Mouse (Mus musculus) liver (tissue): ENCODE results near the gene Slc7a4.
"Not testable (repeated sequence)": the region's sequence is repeated elsewhere in the genome, so short reads cannot be mapped to it uniquely, and the experiment has no call there.

Source experiments
- DNase-seq: peaks from one replicate; pipeline ENCODE4 v3.0.0-alpha.2; 2020; ENCODE audit warnings: mixed read lengths

The Slc7a4 gene

DNA sequence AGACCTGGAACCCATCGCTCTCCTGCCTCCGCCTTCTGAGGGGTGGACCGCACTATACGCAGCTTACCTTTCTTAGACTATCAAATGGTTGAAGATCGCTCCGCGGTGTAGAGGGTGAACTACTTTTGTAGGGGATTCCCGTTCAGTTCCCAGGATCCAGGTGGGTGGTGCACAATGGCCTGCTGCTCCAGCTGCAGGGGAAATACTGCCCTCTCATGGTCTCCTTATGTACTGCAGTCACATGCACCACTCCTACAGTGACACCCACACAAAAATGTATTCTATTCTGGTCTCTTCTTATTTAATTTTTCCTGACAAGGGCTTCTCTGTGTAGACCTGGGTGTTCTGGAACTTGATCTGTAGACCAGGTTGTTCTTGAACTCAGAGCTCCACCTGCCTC lies at the start of gene Slc7a4:
Gene Slc7a4 (minus strand): TSS at position 151 of the 400 bp plus-strand sequence.
- DNase-seq = peak; percentile 36

DNA sequence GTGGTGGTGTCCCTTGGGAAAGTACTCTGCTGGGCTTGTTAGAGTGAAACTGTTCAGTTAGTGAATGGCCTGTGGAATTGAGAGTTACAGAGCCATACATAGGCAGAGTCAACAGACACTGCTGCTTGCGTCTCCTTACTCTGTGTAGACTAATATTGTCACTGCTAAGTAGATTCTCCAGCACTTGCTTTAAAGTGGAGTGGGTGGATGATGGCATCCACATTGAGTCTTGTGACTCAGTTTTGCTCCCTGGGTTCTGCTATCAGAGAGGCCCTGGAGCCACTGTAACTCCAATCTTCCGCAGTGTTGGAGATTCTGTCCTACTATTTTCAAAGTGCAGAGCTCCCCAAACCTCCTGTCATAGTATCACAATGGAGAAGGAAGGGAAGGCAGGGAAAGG lies 49.6 kb upstream of the Slc7a4 start:
- no peak for DNase-seq

DNA sequence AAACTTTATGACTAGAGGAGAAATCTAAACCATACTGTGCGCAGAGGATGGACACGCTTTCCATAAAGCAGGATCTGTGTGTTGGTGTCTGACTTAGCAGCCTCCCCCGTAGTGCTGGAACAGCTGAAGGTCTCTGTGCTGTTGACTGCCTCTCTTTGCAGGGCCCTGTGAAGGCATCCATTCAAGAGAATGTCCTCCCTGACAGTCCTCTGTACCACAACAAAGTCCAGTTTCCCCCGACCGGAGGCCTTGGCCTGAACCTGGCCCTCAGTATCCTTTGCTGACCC lies 43.2 kb upstream of the Slc7a4 start:
- no peak for DNase-seq

- DNase-seq = no peak
Observed at GRCm38 (mm10) chr16:17625488-17626268, 42.7 kb upstream of the Slc7a4 start.

- no peak for DNase-seq
Observed at GRCm38 (mm10) chr16:17621936-17622335, 38.9 kb upstream of the Slc7a4 start.

DNA sequence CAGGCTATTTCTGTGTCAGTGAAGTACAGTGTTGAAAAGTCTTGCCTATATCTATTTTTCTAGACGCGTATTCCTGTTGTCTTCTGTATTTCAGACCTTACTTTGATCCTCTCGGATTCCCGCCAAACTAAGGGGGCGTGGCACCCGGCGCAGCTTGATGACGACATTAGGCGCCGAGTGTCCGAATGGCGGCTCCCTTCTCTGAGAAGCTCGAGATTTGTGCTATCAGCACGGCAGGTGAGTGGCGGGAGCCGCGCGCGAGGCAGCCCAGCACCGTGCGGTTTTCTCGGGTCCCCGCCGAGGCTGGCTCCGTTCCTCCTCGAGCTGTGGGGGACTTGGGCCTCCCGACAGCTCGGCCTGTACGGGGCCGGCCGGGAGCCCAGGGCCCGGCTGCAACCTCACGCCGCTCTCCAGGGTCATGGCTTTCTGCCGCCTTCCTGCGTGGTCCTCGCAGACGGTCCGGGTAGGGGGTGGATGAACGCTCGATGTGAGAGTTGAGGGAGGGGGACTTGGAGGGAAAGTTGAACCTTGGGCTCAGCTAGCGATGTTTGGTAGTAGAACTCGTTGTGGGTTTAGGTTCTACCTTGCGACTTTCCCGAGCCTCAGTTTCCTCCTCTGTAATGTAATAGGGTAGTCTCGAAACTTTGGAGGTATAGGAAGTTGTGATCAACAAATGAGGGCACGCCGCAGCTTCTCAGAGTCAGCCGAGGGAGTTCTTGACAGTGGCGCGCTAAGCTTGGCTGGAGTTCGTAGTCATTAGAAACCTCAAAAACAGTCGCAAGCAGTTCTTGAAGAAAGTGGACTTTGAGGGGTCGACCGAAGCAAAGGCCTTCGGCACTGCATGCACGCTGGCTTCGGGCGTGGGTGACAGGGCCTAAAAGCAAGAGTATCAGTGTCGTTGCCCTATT lies 36.4 kb upstream of the Slc7a4 start, which contains the start of gene Smpd4:
Gene Smpd4 (plus strand): TSS at position 157 of the 908 bp plus-strand sequence.
- peak; percentile 93 for DNase-seq

DNA sequence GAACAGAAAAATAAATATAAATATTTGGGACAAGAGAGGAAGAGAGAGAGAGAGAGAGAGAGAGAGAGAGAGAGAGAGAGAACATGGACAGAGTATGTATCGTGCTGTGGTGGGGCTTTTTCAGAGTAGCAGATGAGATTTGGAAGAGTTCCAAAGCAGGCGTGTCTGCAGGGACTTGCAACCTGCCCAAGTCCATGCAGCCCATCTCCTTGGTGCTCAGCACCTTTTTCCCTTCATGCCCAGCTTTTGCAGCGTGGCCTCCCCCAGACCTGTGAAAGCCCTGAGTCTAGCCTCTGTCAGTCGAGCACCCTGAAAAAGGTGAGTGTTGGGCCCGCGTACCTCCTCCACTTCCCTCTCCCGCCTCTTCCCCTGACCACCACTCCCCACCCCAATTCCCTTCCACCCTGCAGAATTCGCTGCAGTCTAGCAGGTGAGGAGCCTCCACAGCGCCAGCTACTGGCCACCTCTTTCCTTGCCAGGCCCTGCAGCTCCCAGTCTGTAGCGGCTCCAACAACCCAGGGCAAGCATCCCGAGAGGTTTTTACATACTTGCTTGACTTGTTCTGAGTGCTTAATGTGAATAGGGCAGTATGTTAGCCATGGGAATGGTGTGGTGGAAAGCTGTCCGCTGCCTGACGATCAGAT lies 35.0 kb upstream of the Slc7a4 start:
- peak; percentile 78 for DNase-seq

- no peak for DNase-seq
Observed at GRCm38 (mm10) chr16:17616212-17616611, 33.2 kb upstream of the Slc7a4 start.

DNA sequence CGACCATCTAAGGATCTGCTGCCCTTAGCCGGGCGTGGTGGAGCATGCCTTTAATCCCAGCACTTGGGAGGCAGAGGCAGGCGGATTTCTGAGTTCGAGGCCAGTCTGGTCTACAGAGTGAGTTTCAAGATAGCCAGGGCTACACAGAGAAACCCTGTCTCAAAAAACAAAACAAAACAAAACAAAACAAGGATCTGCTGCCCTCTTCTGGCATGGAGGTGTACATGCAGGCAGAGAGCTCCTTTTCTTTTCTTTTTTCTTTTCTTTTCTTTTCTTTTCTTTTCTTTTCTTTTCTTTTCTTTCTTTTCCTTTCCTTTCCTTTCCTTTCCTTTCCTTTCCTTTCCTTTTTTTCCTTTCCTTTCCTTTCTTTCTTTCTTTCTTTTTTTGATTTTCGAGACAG lies 31.7 kb upstream of the Slc7a4 start:
- not testable (repeated sequence) for DNase-seq

- no peak for DNase-seq
Observed at GRCm38 (mm10) chr16:17611383-17611782, 28.4 kb upstream of the Slc7a4 start.

DNA sequence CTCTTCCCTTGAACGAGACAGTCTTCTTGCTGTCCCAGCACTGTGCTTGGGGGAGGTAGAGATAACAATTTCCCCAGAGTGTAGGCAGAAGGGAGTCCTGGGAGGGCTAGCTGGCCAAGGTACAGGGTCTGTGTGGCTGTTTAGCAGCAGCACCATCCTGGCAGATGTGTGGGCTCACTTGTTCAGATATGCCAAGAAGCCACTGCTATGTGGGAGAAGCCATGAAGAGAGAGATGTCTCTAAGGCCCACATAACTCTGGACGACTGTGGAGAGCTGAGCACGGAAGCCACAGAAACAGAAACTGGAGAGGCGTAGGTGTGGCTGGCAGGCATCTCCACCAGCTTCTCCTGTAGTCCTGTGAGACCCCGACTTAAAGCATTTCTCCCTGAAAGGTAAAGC lies 22.7 kb upstream of the Slc7a4 start:
- no peak for DNase-seq

DNA sequence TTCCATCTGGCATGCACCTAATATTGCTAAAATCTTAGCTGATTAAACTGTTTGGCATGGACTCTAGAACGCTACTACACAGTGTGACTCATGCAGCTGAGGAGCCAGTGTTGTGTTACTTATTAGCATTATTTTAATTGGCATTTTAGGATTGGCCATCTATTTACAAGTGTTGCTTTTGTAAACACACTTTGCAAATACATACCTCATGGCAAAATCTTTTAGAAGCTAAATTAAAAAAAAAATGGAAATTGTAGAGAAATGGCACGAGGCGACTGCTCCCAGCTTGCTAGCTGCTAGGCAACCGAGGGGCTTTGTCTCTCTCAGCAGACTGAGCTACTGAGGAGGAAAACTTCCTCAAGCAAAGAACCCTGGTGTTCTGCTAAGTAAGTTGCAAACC lies 21.9 kb upstream of the Slc7a4 start:
- no peak for DNase-seq

DNA sequence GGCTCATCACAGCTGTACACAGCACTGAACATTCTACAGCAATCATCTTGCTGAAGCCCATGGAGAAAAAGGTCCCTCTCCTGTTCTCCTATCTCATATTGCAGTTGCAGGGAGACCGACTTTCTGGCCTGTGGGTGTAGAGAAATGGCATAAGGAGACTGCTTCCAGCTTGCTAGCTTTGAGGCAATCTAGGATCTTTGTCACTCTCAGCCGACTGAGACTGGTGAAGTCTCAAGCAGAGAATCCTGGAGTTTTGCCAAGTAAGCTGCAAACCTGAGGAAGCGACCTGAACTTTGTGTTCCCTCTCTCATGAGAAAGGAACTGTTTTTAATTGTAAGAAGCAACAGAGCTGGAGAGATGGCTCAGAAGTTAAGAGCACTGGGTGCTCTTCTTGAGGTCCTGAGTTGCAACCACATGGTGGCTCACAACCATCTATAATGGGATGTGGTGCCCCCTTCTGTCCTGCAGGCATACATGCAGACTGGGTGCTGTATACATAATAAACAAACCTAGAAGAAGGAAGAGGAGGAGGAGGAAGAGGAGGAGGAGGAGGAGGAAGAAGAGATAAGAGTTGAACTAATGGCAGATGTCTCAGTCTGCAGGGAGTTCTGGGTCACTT lies 18.0 kb upstream of the Slc7a4 start:
- no peak for DNase-seq

DNA sequence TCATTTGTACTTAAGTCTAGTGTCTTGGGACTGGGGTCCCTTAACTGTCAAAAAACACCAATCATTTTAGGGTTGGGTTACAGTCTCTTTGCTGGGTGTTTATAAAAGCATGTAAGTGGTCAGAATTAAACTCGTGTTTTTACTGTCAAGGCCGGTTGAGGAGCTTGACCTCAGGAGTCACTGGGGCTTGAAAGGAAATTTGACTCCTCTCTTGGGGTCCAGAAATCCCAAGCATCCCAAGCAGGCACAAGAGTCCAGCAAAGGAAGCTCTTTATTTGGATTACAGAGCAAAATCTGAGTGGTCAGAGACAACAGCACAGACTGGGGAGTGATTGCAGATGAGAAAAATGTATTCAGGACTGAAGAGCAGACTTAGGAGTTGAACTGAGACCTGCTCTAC lies 7.7 kb upstream of the Slc7a4 start:
- DNase-seq = no peak

GRCm38 (mm10) chr16:17584555-17584954 lies 1.5 kb upstream of the Slc7a4 start:
- DNase-seq = no peak

DNA sequence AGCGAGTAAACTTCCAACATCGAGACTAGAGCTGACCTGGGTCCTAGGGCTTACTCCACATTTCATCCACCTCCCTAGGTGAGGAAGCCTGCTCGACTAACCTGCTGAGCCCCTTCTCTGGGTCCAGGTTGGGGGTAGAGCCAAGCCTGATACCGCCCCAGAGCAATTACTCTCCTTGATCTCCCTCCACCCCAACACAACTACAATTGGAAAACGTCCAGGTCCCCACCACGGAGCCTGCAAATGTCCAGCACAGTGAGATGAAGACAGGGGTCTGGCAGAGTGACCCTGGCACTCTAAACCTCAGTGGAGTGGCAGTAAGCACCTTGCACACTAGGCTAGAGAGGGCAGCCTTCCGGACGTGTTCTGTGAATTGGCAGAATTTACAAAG lies 6.2 kb downstream of the Slc7a4 start:
- DNase-seq = no peak

DNA sequence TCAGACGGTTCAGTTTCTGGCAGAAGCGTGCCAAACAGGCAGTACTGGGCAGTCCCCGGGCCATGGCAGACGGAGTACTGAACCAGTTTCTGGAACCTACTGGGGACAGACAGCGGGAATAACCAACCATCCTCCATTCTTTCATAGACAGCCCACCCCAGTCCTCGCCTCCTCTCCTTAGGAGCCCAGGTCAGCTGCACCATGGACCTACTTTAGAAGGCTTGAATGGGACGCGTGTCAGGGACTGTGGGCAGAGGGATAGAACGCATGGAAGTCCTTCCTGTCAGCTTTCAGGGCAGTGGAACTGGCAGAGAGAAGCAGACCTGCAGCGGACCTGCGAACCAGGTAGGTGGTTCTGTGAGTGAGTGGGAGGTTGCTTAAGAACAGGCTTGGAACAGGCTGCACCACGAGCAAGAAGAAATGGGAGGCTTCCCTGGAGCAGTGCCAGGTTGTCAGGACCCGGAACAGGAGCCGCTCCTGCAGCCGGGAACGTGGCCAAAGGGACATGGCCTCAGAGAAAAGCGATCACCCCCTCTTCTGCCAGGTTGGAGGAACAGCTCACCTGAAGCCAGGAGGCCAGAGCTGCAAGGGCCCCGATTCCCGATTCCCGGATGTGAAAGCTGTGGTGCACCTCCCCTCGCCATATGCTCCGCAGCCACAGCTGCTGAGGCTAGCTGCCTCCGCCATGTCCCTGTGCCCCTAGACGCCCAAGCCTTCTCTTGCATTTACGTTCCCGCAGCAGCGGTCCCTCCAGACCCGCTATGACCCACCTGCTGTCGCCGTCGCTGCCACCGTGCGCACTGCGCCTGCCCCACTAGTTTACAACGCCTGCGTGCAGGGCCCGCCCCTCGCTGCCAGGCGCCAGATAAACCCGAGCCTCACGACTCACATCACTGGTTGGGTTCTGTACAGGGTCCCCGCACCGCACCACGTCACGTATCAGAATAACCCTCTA lies 6.9 kb downstream of the Slc7a4 start:
- peak; percentile 44 for DNase-seq

- DNase-seq = no peak
Observed at GRCm38 (mm10) chr16:17566186-17566585, 16.8 kb downstream of the Slc7a4 start.

GRCm38 (mm10) chr16:17564771-17565170 lies 18.2 kb downstream of the Slc7a4 start:
- DNase-seq = no peak

GRCm38 (mm10) chr16:17564221-17564620 lies 18.8 kb downstream of the Slc7a4 start:
- DNase-seq = no peak

DNA sequence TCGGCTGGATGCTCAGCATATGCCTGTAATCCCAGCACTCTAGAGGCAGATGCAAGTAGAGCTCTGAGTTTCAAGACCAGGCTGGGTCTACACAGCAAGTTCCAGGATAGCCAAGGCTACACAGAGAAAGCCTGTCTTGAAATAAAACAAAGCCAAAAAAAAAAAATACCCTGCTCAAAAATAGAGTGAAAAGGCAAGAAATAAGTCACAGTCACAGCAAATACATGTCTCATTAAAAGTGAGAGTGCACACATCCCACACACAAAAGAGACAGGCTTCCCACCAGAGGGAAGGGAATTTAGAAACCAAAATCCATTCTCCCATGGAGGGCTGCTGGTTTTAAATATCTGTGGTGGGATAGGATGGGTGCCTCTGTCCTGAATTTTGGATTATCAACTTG lies 19.4 kb downstream of the Slc7a4 start:
- no peak for DNase-seq

- DNase-seq = peak; percentile 32
Observed at GRCm38 (mm10) chr16:17561751-17562208, 21.2 kb downstream of the Slc7a4 start, which contains the start of gene P2rx6. Gene P2rx6, plus strand, starts transcription at chr16:17561885.
